13 mouse cellular contexts compared by ENCODE assay signal in genomic region chr11:90116676-90117663, GRCm38 (mm10).
DNase-seq lines count a peak whose midpoint lies in the region; ATAC-seq and TF ChIP-seq lines count a peak whose summit lies in the region.
"Had no signal": no experiment of that assay in that cellular context is flagged by ENCODE, and none has a peak within 500 bp of the region (broad histone marks: within the 10 kb centered on the region; RNA-seq: fewer than 3 reads in every experiment).

No protein-coding gene starts in this region.

- DNase-seq in heart, adult 8-10 months (ENCODE audit: low spot score): no peak
- peak; percentile 87 for DNase-seq in kidney, postnatal 0 days (ENCODE audit: low spot score)
- no peak for DNase-seq in kidney, postnatal 36 days
- peak; percentile 64 to 80 for DNase-seq in lung, postnatal 4 days
- DNase-seq in thymus, postnatal 10 days (ENCODE audit: low spot score in 2 of 2): no peak
- no peak for DNase-seq in adrenal gland, postnatal 10 days
- DNase-seq: cerebellum, postnatal 25 days had no signal

- H3K4me1 ChIP-seq in heart, embryonic 11.5 days (ENCODE audit: control insufficient read depth, insufficient read depth, low read length): peaks cover 2% of the 10 kb centered on the region
- H3K4me1 ChIP-seq in kidney, postnatal 0 days (replicated peaks; ENCODE audit: insufficient read depth, low read length): no peaks in the 10 kb centered on the region
- peaks cover 3% of the 10 kb centered on the region; the same call in 1 of the 2 replicates for H3K4me1 ChIP-seq in intestine, embryonic 16.5 days (ENCODE audit: control insufficient read depth, insufficient read depth, low read length)
- H3K4me1 ChIP-seq: hindbrain, embryonic 13.5 days had no signal

- no peak overlapping the region for H3K9ac ChIP-seq in heart, embryonic 11.5 days (ENCODE audit: low read depth, low read length)
- no peak overlapping the region for H3K9ac ChIP-seq in kidney, postnatal 0 days (ENCODE audit: low read depth, low read length)
- H3K9ac ChIP-seq in intestine, embryonic 16.5 days (ENCODE audit: low read depth, low read length): no peak overlapping the region
- H3K9ac ChIP-seq: hindbrain, embryonic 13.5 days; midbrain, embryonic 12.5 days; neural tube, embryonic 15.5 days had no signal

- no peaks in the 10 kb centered on the region for H3K27me3 ChIP-seq in heart, embryonic 11.5 days (ENCODE audit: control insufficient read depth, insufficient read depth, low read length)
- no peaks in the 10 kb centered on the region for H3K27me3 ChIP-seq in kidney, postnatal 0 days (ENCODE audit: insufficient read depth, low read length)
- H3K27me3 ChIP-seq in intestine, embryonic 16.5 days (replicated peaks; ENCODE audit: control insufficient read depth, insufficient read depth, low read length): no peaks in the 10 kb centered on the region
- H3K27me3 ChIP-seq: hindbrain, embryonic 13.5 days; neural tube, embryonic 15.5 days had no signal

- no peaks in the 10 kb centered on the region for H3K36me3 ChIP-seq in heart, embryonic 11.5 days (ENCODE audit: control insufficient read depth, insufficient read depth, low read length)
- H3K36me3 ChIP-seq in kidney, postnatal 0 days (ENCODE audit: insufficient read depth, low read length): no peaks in the 10 kb centered on the region
- H3K36me3 ChIP-seq in intestine, embryonic 16.5 days (ENCODE audit: control insufficient read depth, insufficient read depth, low read length): no peaks in the 10 kb centered on the region
- H3K36me3 ChIP-seq: hindbrain, embryonic 13.5 days; midbrain, embryonic 12.5 days; neural tube, embryonic 15.5 days had no signal

- no peak for TF ChIP-seq CTCF in kidney, postnatal 0 days (IDR thresholded peaks at IDR 0.05; ENCODE audit: low read depth)

- H3K9me3 ChIP-seq in heart, embryonic 11.5 days (replicated peaks; ENCODE audit: control insufficient read depth, low read length): no peaks in the 10 kb centered on the region
- H3K9me3 ChIP-seq in kidney, postnatal 0 days (replicated peaks; ENCODE audit: low read length): no peaks in the 10 kb centered on the region
- H3K9me3 ChIP-seq in intestine, embryonic 16.5 days (ENCODE audit: control insufficient read depth, low read length): no peaks in the 10 kb centered on the region
- H3K9me3 ChIP-seq: hindbrain, embryonic 13.5 days; midbrain, embryonic 12.5 days; neural tube, embryonic 15.5 days had no signal

- WGBS in heart, embryonic 11.5 days (ENCODE audit: insufficient replicate concordance): 32% methylated on average over 20 of the region's 20 CpGs
- 22% methylated on average over 20 of the region's 20 CpGs for WGBS in kidney, postnatal 0 days
- WGBS in intestine, embryonic 16.5 days: 35% methylated on average over 20 of the region's 20 CpGs

- peak overlapping the region; percentile 66; the same call in 1 of the 2 replicates for H3K27ac ChIP-seq in heart, embryonic 11.5 days (ENCODE audit: low read depth, low read length)
- peak overlapping the region; percentile 54 for H3K27ac ChIP-seq in kidney, postnatal 0 days
- H3K27ac ChIP-seq in intestine, embryonic 16.5 days (ENCODE audit: low read length): peak overlapping the region; percentile 73
- H3K27ac ChIP-seq: hindbrain, embryonic 13.5 days; midbrain, embryonic 12.5 days; neural tube, embryonic 15.5 days had no signal

- ATAC-seq in heart, embryonic 11.5 days (replicated peaks; ENCODE audit: insufficient number of reproducible peaks, low FRiP score, low TSS enrichment): no peak
- ATAC-seq in kidney, postnatal 0 days (replicated peaks; ENCODE audit: low FRiP score, low read depth): peak; percentile 59
- ATAC-seq in intestine, embryonic 16.5 days: peak; percentile 70

- no peak overlapping the region for H3K4me3 ChIP-seq in heart, embryonic 11.5 days (ENCODE audit: low read depth, low read length)
- H3K4me3 ChIP-seq in kidney, postnatal 0 days (replicated peaks; ENCODE audit: low read depth, low read length): no peak overlapping the region
- H3K4me3 ChIP-seq in intestine, embryonic 16.5 days (ENCODE audit: low read length): no peak overlapping the region
- H3K4me3 ChIP-seq: hindbrain, embryonic 13.5 days; midbrain, embryonic 12.5 days; neural tube, embryonic 15.5 days had no signal

- H3K4me2 ChIP-seq in heart, embryonic 11.5 days: peak overlapping the region; percentile 2; the same call in 1 of the 2 replicates
- peak overlapping the region; percentile 21 for H3K4me2 ChIP-seq in kidney, postnatal 0 days (ENCODE audit: low read length)
- H3K4me2 ChIP-seq in intestine, embryonic 16.5 days (ENCODE audit: low read depth, low read length): no peak overlapping the region
- H3K4me2 ChIP-seq: hindbrain, embryonic 13.5 days; liver, embryonic 11.5 days; midbrain, embryonic 12.5 days; neural tube, embryonic 15.5 days had no signal

Comparison
In these comparisons a context has a peak if more than half of its experiments do, and no peak if none do; other contexts are left out.
1. DNase-seq: peak in kidney, postnatal 0 days (single experiment) and lung, postnatal 4 days (2 of 2); none in heart, adult 8-10 months (single experiment), kidney, postnatal 36 days (0 of 2), thymus, postnatal 10 days (0 of 2) and adrenal gland, postnatal 10 days (single experiment).
2. Peak in every context shown above with its lines, with median percentiles within 50 percentile points of each other: H3K27ac ChIP-seq.